In the genomic region with DNA sequence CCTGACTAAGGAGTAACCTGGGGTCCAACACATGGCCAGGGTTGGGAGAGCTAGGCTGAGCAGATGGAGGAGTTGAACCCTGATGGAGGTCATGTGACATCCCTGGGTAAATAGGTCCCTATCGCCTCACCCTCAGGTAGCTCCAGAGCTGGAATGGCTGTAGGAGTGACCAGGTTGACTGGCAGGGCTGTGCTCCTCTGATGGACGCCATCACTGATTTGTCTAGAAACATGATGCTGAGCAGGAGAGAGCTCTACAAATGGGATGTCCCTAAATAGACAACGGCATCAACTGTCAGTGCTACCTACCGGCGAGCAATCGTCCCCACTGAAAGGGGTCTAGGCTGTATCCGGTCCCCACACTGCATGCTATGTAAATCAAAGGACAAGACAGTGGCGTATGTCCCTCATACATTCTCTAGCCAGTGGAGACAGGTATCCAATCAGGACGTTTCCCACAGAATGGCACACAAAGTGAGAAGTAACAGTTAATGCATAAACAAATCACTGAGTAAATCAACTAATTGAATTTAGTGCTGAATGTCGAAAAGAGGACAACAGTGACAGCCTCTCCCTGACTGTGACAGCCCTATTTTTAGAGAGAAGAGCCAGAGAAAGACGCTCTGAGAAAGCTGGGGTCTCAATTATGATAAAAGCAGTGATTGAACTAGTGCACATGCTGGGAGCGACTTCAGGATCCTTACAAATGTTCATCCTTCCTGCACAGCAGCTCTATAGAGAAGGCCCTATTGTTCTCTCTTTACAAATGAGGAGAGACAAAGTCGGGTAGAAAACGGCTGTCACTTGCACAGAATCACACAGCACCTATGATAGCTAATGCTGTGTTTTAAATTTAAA, we compare ENCODE assay signal across 34 mouse cellular contexts. TPM values are rescaled to one million over a fixed set of nuclear protein-coding genes. Genes with fewer than 3 reads are reported as not detected.
A peak's percentile ranks its signal among the peaks of the same experiment; 100 is the strongest.
DNase-seq lines count a peak whose midpoint lies in the region; ATAC-seq lines count a peak whose summit lies in the region.
"Had no signal": no experiment of that assay in that cellular context is flagged by ENCODE, and none has a peak within 500 bp of the region (broad histone marks: within the 10 kb centered on the region; RNA-seq: fewer than 3 reads in every experiment).

No protein-coding gene starts in this region.

- no peaks in the 10 kb centered on the region for H3K36me3 ChIP-seq in forebrain, embryonic 12.5 days (replicated peaks)
- no peaks in the 10 kb centered on the region for H3K36me3 ChIP-seq in forebrain, embryonic 10.5 days (replicated peaks)
- H3K36me3 ChIP-seq in midbrain, embryonic 12.5 days: no peaks in the 10 kb centered on the region
- no peaks in the 10 kb centered on the region for H3K36me3 ChIP-seq in midbrain, embryonic 14.5 days (ENCODE audit: control insufficient read depth, insufficient read depth, low read length)
- H3K36me3 ChIP-seq in midbrain, embryonic 13.5 days: no peaks in the 10 kb centered on the region
- H3K36me3 ChIP-seq in limb, embryonic 10.5 days: no peaks in the 10 kb centered on the region; the same call in 1 of the 2 replicates
- H3K36me3 ChIP-seq: embryonic facial prominence, embryonic 10.5 days; embryonic facial prominence, embryonic 15.5 days; intestine, embryonic 15.5 days; limb, embryonic 12.5 days; liver, embryonic 15.5 days; neural tube, embryonic 12.5 days had no signal

- H3K9me3 ChIP-seq in forebrain, embryonic 12.5 days: no peaks in the 10 kb centered on the region
- H3K9me3 ChIP-seq in forebrain, embryonic 10.5 days: no peaks in the 10 kb centered on the region
- no peaks in the 10 kb centered on the region for H3K9me3 ChIP-seq in midbrain, embryonic 12.5 days
- no peaks in the 10 kb centered on the region for H3K9me3 ChIP-seq in midbrain, embryonic 14.5 days (ENCODE audit: control insufficient read depth, low read length)
- no peaks in the 10 kb centered on the region for H3K9me3 ChIP-seq in midbrain, embryonic 13.5 days
- H3K9me3 ChIP-seq in limb, embryonic 10.5 days (replicated peaks): no peaks in the 10 kb centered on the region
- H3K9me3 ChIP-seq: embryonic facial prominence, embryonic 10.5 days; embryonic facial prominence, embryonic 15.5 days; hindbrain, embryonic 12.5 days; intestine, embryonic 15.5 days; limb, embryonic 12.5 days; liver, embryonic 15.5 days; neural tube, embryonic 12.5 days had no signal

- H3K27ac ChIP-seq in forebrain, embryonic 12.5 days: 0 out of 2 replicates have a peak overlapping the region, but pooled peaks have one; percentile 31
- H3K27ac ChIP-seq in forebrain, embryonic 10.5 days: no peak overlapping the region
- H3K27ac ChIP-seq in midbrain, embryonic 12.5 days (replicated peaks): 0 out of 2 replicates have a peak overlapping the region, but pooled peaks have one; percentile 12
- H3K27ac ChIP-seq in midbrain, embryonic 14.5 days (replicated peaks; ENCODE audit: low read depth, low read length): no peak overlapping the region; the same call in 1 of the 2 replicates
- H3K27ac ChIP-seq in midbrain, embryonic 13.5 days: peak overlapping the region; percentile 25
- H3K27ac ChIP-seq in limb, embryonic 10.5 days: no peak overlapping the region
- H3K27ac ChIP-seq: embryonic facial prominence, embryonic 10.5 days; embryonic facial prominence, embryonic 15.5 days; hindbrain, embryonic 12.5 days; hindbrain, postnatal 0 days; intestine, embryonic 15.5 days; limb, embryonic 12.5 days; liver, embryonic 15.5 days; neural tube, embryonic 12.5 days had no signal

- WGBS in forebrain, embryonic 12.5 days: 53% methylated on average over 14 of the region's 14 CpGs
- 65% methylated on average over 14 of the region's 14 CpGs for WGBS in forebrain, embryonic 10.5 days
- WGBS in midbrain, embryonic 12.5 days: 59% methylated on average over 14 of the region's 14 CpGs
- 51% methylated on average over 14 of the region's 14 CpGs for WGBS in midbrain, embryonic 14.5 days
- WGBS in midbrain, embryonic 13.5 days: 51% methylated on average over 14 of the region's 14 CpGs
- 82% methylated on average over 14 of the region's 14 CpGs for WGBS in limb, embryonic 10.5 days

- ATAC-seq in forebrain, embryonic 12.5 days (ENCODE audit: low FRiP score): no peak
- ATAC-seq in midbrain, embryonic 12.5 days (ENCODE audit: low FRiP score, low read depth): no peak
- ATAC-seq in midbrain, embryonic 14.5 days (ENCODE audit: low FRiP score, low TSS enrichment): no peak
- ATAC-seq in midbrain, embryonic 13.5 days: peak; percentile 59; the same call in 1 of the 2 replicates
- ATAC-seq: activated CD4-positive, CD25-positive, alpha-beta regulatory T cell, adult 4 months; hindbrain, postnatal 0 days; intestine, embryonic 15.5 days had no signal

- H3K4me2 ChIP-seq in forebrain, embryonic 12.5 days: no peak overlapping the region
- no peak overlapping the region for H3K4me2 ChIP-seq in midbrain, embryonic 12.5 days (replicated peaks)
- no peak overlapping the region for H3K4me2 ChIP-seq in midbrain, embryonic 14.5 days (ENCODE audit: low read length)
- no peak overlapping the region for H3K4me2 ChIP-seq in midbrain, embryonic 13.5 days (replicated peaks)
- H3K4me2 ChIP-seq: embryonic facial prominence, embryonic 15.5 days; hindbrain, embryonic 12.5 days; intestine, embryonic 15.5 days; limb, embryonic 12.5 days; liver, embryonic 15.5 days; lung, embryonic 14.5 days; neural tube, embryonic 12.5 days had no signal

- peaks cover 9% of the 10 kb centered on the region for H3K4me1 ChIP-seq in forebrain, embryonic 12.5 days
- H3K4me1 ChIP-seq in forebrain, embryonic 10.5 days: peaks cover 21% of the 10 kb centered on the region
- peaks cover 7% of the 10 kb centered on the region for H3K4me1 ChIP-seq in midbrain, embryonic 12.5 days
- H3K4me1 ChIP-seq in midbrain, embryonic 14.5 days (ENCODE audit: control insufficient read depth, insufficient read depth, low read length): no peaks in the 10 kb centered on the region
- H3K4me1 ChIP-seq in midbrain, embryonic 13.5 days (replicated peaks): peaks cover 8% of the 10 kb centered on the region
- H3K4me1 ChIP-seq in limb, embryonic 10.5 days: no peaks in the 10 kb centered on the region
- H3K4me1 ChIP-seq: embryonic facial prominence, embryonic 10.5 days; embryonic facial prominence, embryonic 15.5 days; hindbrain, embryonic 12.5 days; intestine, embryonic 15.5 days; limb, embryonic 12.5 days; liver, embryonic 15.5 days had no signal

- DNase-seq in forebrain, embryonic 10.5 days (ENCODE audit: extremely low spot score, low spot score): no peak
- DNase-seq in midbrain, embryonic 14.5 days: no peak
- DNase-seq in limb, embryonic 10.5 days (ENCODE audit: low spot score): no peak
- no peak for DNase-seq in urinary bladder, postnatal 4 days (ENCODE audit: low spot score in 2 of 2)
- DNase-seq: adrenal gland, adult 8-10 months; cerebellum, adult 8-10 months; cerebellum, postnatal 25 days; kidney, adult 8-10 months; kidney, postnatal 10 days; layer of hippocampus, postnatal 36 days; lung, embryonic 14.5 days; lung, postnatal 14 days; right cerebral cortex, postnatal 14 days had no signal

- H3K27me3 ChIP-seq in forebrain, embryonic 12.5 days: no peaks in the 10 kb centered on the region
- H3K27me3 ChIP-seq in forebrain, embryonic 10.5 days (ENCODE audit: poor library complexity, severe bottlenecking): no peaks in the 10 kb centered on the region
- H3K27me3 ChIP-seq in midbrain, embryonic 12.5 days: no peaks in the 10 kb centered on the region
- no peaks in the 10 kb centered on the region for H3K27me3 ChIP-seq in midbrain, embryonic 14.5 days (ENCODE audit: control insufficient read depth, insufficient read depth, low read length)
- H3K27me3 ChIP-seq in midbrain, embryonic 13.5 days: no peaks in the 10 kb centered on the region
- H3K27me3 ChIP-seq in limb, embryonic 10.5 days (ENCODE audit: low read depth, poor library complexity, severe bottlenecking): no peaks in the 10 kb centered on the region
- H3K27me3 ChIP-seq: CH12.LX; embryonic facial prominence, embryonic 15.5 days; hindbrain, embryonic 12.5 days; intestine, embryonic 15.5 days; limb, embryonic 12.5 days; liver, embryonic 15.5 days; neural tube, embryonic 12.5 days had no signal

- H3K4me3 ChIP-seq in forebrain, embryonic 12.5 days (replicated peaks): no peak overlapping the region
- no peak overlapping the region for H3K4me3 ChIP-seq in forebrain, embryonic 10.5 days
- no peak overlapping the region for H3K4me3 ChIP-seq in midbrain, embryonic 12.5 days
- H3K4me3 ChIP-seq in midbrain, embryonic 14.5 days (replicated peaks; ENCODE audit: low read depth, low read length): no peak overlapping the region
- no peak overlapping the region for H3K4me3 ChIP-seq in midbrain, embryonic 13.5 days (replicated peaks)
- no peak overlapping the region for H3K4me3 ChIP-seq in limb, embryonic 10.5 days
- H3K4me3 ChIP-seq: embryonic facial prominence, embryonic 10.5 days; embryonic facial prominence, embryonic 15.5 days; hindbrain, embryonic 12.5 days; intestine, embryonic 15.5 days; limb, embryonic 12.5 days; liver, embryonic 15.5 days; myocyte; neural tube, embryonic 12.5 days had no signal

- H3K9ac ChIP-seq in forebrain, embryonic 12.5 days: no peak overlapping the region
- H3K9ac ChIP-seq in midbrain, embryonic 12.5 days (replicated peaks): no peak overlapping the region
- H3K9ac ChIP-seq in midbrain, embryonic 14.5 days (replicated peaks; ENCODE audit: low read length): no peak overlapping the region
- H3K9ac ChIP-seq in midbrain, embryonic 13.5 days (replicated peaks): no peak overlapping the region
- H3K9ac ChIP-seq: embryonic facial prominence, embryonic 15.5 days; hindbrain, embryonic 12.5 days; intestine, embryonic 15.5 days; limb, embryonic 12.5 days; liver, embryonic 15.5 days; lung, embryonic 14.5 days; neural tube, embryonic 12.5 days had no signal

RNA-seq across cellular contexts. Expression of a gene that starts 21.7 kb away (rescaled TPM):
- polyA plus RNA-seq in forebrain, embryonic 12.5 days (2016; fragmentation: Nextera tagmentation; extraction: Ambion mirVana): 577 and 590 TPM in 2 replicates
- 929 and 941 TPM in 2 replicates for polyA plus RNA-seq in forebrain, embryonic 10.5 days (2016; fragmentation: Nextera tagmentation; extraction: Ambion mirVana)
- 547 and 600 TPM in 2 replicates for polyA plus RNA-seq in midbrain, embryonic 12.5 days (2016; fragmentation: Nextera tagmentation; extraction: Ambion mirVana)
- 349 and 358 TPM in 2 replicates for polyA plus RNA-seq in midbrain, embryonic 14.5 days (2014; fragmentation: Nextera tagmentation; extraction: Ambion mirVana)
- 424 and 459 TPM in 2 replicates for polyA plus RNA-seq in midbrain, embryonic 13.5 days (2015; fragmentation: Nextera tagmentation; extraction: Ambion mirVana)
- polyA plus RNA-seq in limb, embryonic 10.5 days (2016; fragmentation: Nextera tagmentation; extraction: Ambion mirVana): 959 and 1,054 TPM in 2 replicates

RNA-seq across cellular contexts. Expression of a gene that starts 37.5 kb away (rescaled TPM):
- not detected in 2 replicates for polyA plus RNA-seq in forebrain, embryonic 12.5 days (2016; fragmentation: Nextera tagmentation; extraction: Ambion mirVana)
- polyA plus RNA-seq in forebrain, embryonic 10.5 days (2016; fragmentation: Nextera tagmentation; extraction: Ambion mirVana): not detected in 2 replicates
- polyA plus RNA-seq in midbrain, embryonic 12.5 days (2016; fragmentation: Nextera tagmentation; extraction: Ambion mirVana): not detected in 2 replicates
- not detected in 2 replicates for polyA plus RNA-seq in midbrain, embryonic 14.5 days (2014; fragmentation: Nextera tagmentation; extraction: Ambion mirVana)
- polyA plus RNA-seq in midbrain, embryonic 13.5 days (2015; fragmentation: Nextera tagmentation; extraction: Ambion mirVana): not detected in 2 replicates
- not detected in 2 replicates for polyA plus RNA-seq in limb, embryonic 10.5 days (2016; fragmentation: Nextera tagmentation; extraction: Ambion mirVana)
- polyA plus RNA-seq: C2C12; embryonic facial prominence, embryonic 10.5 days; embryonic facial prominence, embryonic 15.5 days; gonadal fat pad, adult 2 months; heart, embryonic 14.5 days; hindbrain, embryonic 12.5 days; hindbrain, postnatal 0 days; intestine, embryonic 15.5 days; large intestine, adult 2 months; limb, embryonic 12.5 days; liver, adult 2 months; lung, embryonic 14.5 days; myocyte; neural tube, embryonic 12.5 days; small intestine, adult 2 months; stomach, embryonic 14.5 days had no signal

RNA-seq across cellular contexts. Expression of a gene that starts 45.2 kb away (rescaled TPM):
- polyA plus RNA-seq in forebrain, embryonic 12.5 days (2016; fragmentation: Nextera tagmentation; extraction: Ambion mirVana): 0.06 TPM in 2 replicates
- polyA plus RNA-seq in forebrain, embryonic 10.5 days (2016; fragmentation: Nextera tagmentation; extraction: Ambion mirVana): not detected in 2 replicates
- polyA plus RNA-seq in midbrain, embryonic 12.5 days (2016; fragmentation: Nextera tagmentation; extraction: Ambion mirVana): not detected in 2 replicates
- 0.30 and 0.57 TPM in 2 replicates for polyA plus RNA-seq in midbrain, embryonic 14.5 days (2014; fragmentation: Nextera tagmentation; extraction: Ambion mirVana)
- polyA plus RNA-seq in midbrain, embryonic 13.5 days (2015; fragmentation: Nextera tagmentation; extraction: Ambion mirVana): 0.05 and 0.15 TPM in 2 replicates
- not detected in 2 replicates for polyA plus RNA-seq in limb, embryonic 10.5 days (2016; fragmentation: Nextera tagmentation; extraction: Ambion mirVana)
- polyA plus RNA-seq: activated CD4-positive, CD25-positive, alpha-beta regulatory T cell, adult 4 months; C2C12; embryonic facial prominence, embryonic 10.5 days; gonadal fat pad, adult 2 months; heart, embryonic 14.5 days; hindbrain, embryonic 12.5 days; intestine, embryonic 15.5 days; large intestine, adult 2 months; limb, embryonic 12.5 days; liver, adult 2 months; liver, embryonic 15.5 days; lung, embryonic 14.5 days; myocyte; neural tube, embryonic 12.5 days; small intestine, adult 2 months; stomach, embryonic 14.5 days had no signal

Comparison
In these comparisons a context has a peak if more than half of its experiments do, and no peak if none do; other contexts are left out.
1. H3K27ac ChIP-seq: peak in forebrain, embryonic 12.5 days (single experiment), midbrain, embryonic 12.5 days (single experiment) and midbrain, embryonic 13.5 days (single experiment); none in forebrain, embryonic 10.5 days (single experiment), midbrain, embryonic 14.5 days (single experiment) and limb, embryonic 10.5 days (single experiment).